Mouse (Mus musculus) hindbrain, embryonic 16.5 days (tissue): ENCODE data around the gene Fam92b. TPM values are rescaled to one million over a fixed set of nuclear protein-coding genes. Genes with fewer than 3 reads are reported as not detected.

Experiments
- ATAC-seq: fragments of 200-750 bp; cut with Nextera tagmentation; 2 replicates; pipeline ENCODE4 v1.8.0; 2017; ENCODE audit warnings: moderate TSS enrichment, moderate library complexity
- H3K27ac ChIP-seq: fragments of 300-500 bp; sonication (generic); 2 replicates; pipeline ENCODE4 v1.5.1; 2014; ENCODE audit warnings: low read depth, mild to moderate bottlenecking, control low read depth, low read length, moderate library complexity
- H3K27me3 ChIP-seq: fragments of 300-500 bp; sonication (generic); replicated peaks from 2 replicates; pipeline ENCODE4 v1.6.1; 2014; ENCODE audit warnings: low read length; ENCODE audit not compliant: control insufficient read depth, insufficient read depth
- H3K36me3 ChIP-seq: fragments of 300-500 bp; sonication (generic); 2 replicates; pipeline ENCODE4 v1.6.1; 2014; ENCODE audit warnings: mild to moderate bottlenecking, low read length, moderate library complexity, mixed read lengths; ENCODE audit not compliant: control insufficient read depth, insufficient read depth
- H3K4me1 ChIP-seq: fragments of 300-500 bp; sonication (generic); 2 replicates; pipeline ENCODE4 v1.6.1; 2014; ENCODE audit warnings: low read depth, low read length; ENCODE audit not compliant: control insufficient read depth, insufficient read depth
- H3K4me2 ChIP-seq: fragments of 300-500 bp; sonication (generic); 2 replicates; pipeline ENCODE4 v1.6.1; 2014; ENCODE audit warnings: mild to moderate bottlenecking, low read length, control low read depth, moderate library complexity
- H3K4me3 ChIP-seq: fragments of 300-500 bp; sonication (generic); 2 replicates; pipeline ENCODE4 v1.5.1; 2014; ENCODE audit warnings: mild to moderate bottlenecking, low read length, control low read depth, moderate library complexity
- H3K9ac ChIP-seq: fragments of 300-500 bp; sonication (generic); 2 replicates; pipeline ENCODE4 v1.6.1; 2014; ENCODE audit warnings: low read depth, mild to moderate bottlenecking, control low read depth, low read length, moderate library complexity
- H3K9me3 ChIP-seq: fragments of 300-500 bp; sonication (generic); 2 replicates; pipeline ENCODE4 v1.6.1; 2014; ENCODE audit warnings: mild to moderate bottlenecking, low read length, moderate library complexity; ENCODE audit not compliant: control insufficient read depth
- WGBS: fragments of 180-500 bp; shearing (Covaris S2); extraction: QIAGEN DNeasy Blood & Tissue Kit; methylation state at CpG from one replicate; pipeline ENCODE4 v1.1.7; 2014; 5-methylcytosine and 5-hydroxymethylcytosine counted together
- polyA plus RNA-seq: library from polyadenylated mRNA; unstranded; fragments of >200 nt; fragmentation: Nextera tagmentation; extraction: Ambion mirVana; gene quantifications from 2 replicates; pipeline ENCODE4 v1.2.1, GENCODE M21; 2015

Gene Fam92b
- polyA plus RNA-seq, 1 experiment from 2014 or later: 1.8 TPM

DNA sequence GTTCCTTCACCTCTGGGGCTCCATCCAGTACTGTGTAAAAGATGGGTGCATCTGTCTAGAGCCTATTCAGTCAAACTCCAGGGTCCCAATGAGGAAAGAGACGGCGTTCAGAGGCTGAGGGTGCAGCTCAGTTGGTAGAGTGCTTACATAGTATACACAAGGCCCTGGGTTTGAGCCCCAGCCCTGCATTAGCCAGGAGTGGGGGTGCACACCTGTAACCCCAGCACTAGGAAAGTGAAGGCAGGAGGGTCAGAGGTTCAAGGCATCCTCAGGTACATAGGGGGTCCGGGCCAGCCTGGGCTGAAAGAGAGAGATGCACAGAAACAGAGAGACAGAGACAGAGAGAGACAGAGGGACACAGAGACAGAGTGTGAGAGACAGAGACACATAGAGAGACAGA is 36.0 kb upstream of the Fam92b start:
- Histone ChIP-seq H3K4me2 (no peak overlapping the region), H3K27ac (no peak overlapping the region), H3K27me3 (no peaks in the 10 kb centered on the region), H3K9me3 (no peaks in the 10 kb centered on the region), H3K4me3 (no peak overlapping the region), H3K4me1 (peaks cover 20% of the 10 kb centered on the region), H3K36me3 (no peaks in the 10 kb centered on the region), H3K9ac (no peak overlapping the region)
- ATAC-seq: no peak
- WGBS: 98% methylated on average over 3 of the region's 3 CpGs

DNA sequence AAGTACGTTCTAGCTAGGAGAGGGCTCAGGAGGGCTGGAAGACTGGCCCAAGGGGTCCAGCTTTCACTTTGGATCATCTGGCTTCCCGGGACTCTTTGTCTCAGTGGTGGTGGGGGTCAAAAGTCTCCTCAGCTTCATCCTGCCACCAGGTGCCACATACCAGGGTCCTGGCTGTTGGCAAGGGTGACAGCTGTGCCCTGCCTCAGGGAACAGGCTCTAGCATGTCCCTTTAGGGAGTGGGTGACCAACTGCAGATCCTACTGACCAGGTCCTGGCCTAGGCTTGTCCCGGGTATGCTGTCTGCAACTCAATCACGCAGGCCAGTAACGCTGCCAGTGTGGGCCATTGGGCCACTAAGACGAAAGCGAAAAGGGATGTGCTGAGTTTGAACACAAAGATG is 35.3 kb upstream of the Fam92b start:
- no peak for ATAC-seq
- Histone ChIP-seq H3K27me3 (no peaks in the 10 kb centered on the region), H3K36me3 (no peaks in the 10 kb centered on the region), H3K4me2 (no peak overlapping the region), H3K9me3 (no peaks in the 10 kb centered on the region), H3K9ac (no peak overlapping the region), H3K27ac (no peak overlapping the region), H3K4me1 (peaks cover 24% of the 10 kb centered on the region), H3K4me3 (no peak overlapping the region)
- WGBS: 82% methylated on average over 7 of the region's 7 CpGs

DNA sequence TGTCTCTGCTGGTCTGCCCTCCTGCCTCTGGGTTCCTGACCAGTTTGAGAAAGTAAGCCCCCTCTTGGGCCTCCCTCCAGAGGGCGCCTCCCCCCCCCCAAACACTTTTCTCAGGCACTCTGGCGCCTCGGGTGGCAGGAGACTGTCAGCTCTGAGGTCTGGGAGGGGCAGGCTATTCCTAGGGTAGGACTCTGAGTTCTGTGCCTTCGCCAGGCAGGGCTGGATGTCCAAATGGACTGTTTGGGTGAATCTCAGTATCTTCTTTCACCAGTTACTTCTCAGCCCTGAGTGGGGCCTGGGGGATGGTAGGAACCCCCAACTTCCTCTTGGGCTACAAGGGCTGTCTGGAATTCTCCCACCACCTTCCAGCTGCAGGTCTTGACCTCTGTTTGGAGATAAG is 34.1 kb upstream of the Fam92b start:
- H3K27me3 ChIP-seq: no peaks in the 10 kb centered on the region
- no peak for ATAC-seq
- no peak overlapping the region for H3K4me3 ChIP-seq
- no peak overlapping the region for H3K27ac ChIP-seq
- no peak overlapping the region for H3K9ac ChIP-seq
- no peak overlapping the region for H3K4me2 ChIP-seq
- 17% methylated on average over 4 of the region's 4 CpGs for WGBS
- H3K9me3 ChIP-seq: no peaks in the 10 kb centered on the region
- no peaks in the 10 kb centered on the region for H3K36me3 ChIP-seq
- H3K4me1 ChIP-seq: peaks cover 16% of the 10 kb centered on the region

DNA sequence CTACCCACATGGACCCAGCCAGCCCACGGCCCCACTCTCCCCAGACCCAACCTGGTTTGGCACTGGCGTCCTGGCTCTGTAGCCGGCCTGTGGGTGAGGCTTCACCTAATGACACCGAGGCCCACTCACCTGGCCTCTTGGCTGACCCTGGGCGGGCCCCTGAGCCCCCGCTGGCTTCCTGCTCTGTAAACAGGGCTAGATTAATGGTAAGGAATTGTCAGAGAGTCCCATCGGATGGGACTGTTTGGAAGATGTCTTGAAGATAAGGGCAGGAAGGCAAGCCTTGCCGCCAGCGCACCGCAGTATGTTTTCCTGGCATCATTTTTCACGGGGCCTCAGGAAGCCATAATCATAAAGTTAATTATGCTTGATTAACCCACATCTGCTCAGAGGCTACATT is 30.8 kb upstream of the Fam92b start:
- no peaks in the 10 kb centered on the region for H3K36me3 ChIP-seq
- H3K9me3 ChIP-seq: no peaks in the 10 kb centered on the region
- H3K4me3 ChIP-seq: no peak overlapping the region
- H3K4me1 ChIP-seq: 0 out of 2 replicates have a peak, but pooled peaks cover 4% of the 10 kb centered on the region
- ATAC-seq: no peak
- no peak overlapping the region for H3K4me2 ChIP-seq
- no peaks in the 10 kb centered on the region for H3K27me3 ChIP-seq
- WGBS: 61% methylated on average over 11 of the region's 11 CpGs
- H3K9ac ChIP-seq: no peak overlapping the region
- no peak overlapping the region for H3K27ac ChIP-seq

DNA sequence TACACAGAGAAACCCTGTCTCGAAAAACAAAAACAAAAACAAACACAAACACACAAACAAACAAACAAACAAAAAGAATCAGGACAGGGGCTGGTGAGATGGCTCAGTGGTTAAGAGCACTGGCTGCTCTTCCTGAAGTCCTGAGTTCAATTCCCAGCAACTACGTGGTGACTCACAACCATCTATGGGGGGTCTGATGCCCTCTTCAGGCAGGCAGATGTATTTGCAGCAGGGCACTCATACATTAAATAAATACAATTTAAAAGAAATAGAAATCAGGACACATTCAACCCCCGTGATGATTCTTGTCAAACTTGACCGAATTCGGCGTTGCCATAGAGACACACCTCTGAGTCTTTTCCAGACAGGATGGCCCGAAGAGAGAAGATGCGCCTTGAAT is 30.1 kb upstream of the Fam92b start:
- Histone ChIP-seq H3K4me1 (0 out of 2 replicates have a peak, but pooled peaks cover 4% of the 10 kb centered on the region), H3K27me3 (no peaks in the 10 kb centered on the region), H3K9ac (no peak overlapping the region), H3K36me3 (no peaks in the 10 kb centered on the region), H3K4me2 (no peak overlapping the region), H3K9me3 (no peaks in the 10 kb centered on the region), H3K4me3 (no peak overlapping the region), H3K27ac (no peak overlapping the region)
- WGBS: 82% methylated on average over 8 of the region's 8 CpGs
- ATAC-seq: no peak

DNA sequence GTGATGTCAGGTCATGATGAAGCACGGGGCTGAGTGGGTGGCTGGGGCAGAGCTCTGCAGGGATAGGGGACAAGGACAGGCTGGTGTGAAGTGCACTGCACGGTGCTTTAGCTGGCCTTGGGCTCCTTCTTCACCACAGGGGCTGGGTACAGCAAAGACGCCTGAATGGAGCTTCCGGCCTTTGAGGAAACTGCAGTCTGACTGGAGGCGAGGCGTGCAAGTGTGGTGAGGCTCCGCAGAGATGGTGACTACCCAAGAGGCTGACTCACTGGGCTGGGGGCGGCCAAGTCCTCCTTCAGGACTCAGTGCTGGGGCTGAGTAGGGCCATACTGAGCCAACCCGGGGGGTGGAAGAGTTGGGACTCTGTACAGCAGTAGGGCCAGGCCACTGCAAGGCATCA is 28.6 kb upstream of the Fam92b start:
- WGBS: 80% methylated on average over 9 of the region's 9 CpGs
- Histone ChIP-seq H3K27ac (no peak overlapping the region), H3K4me3 (no peak overlapping the region), H3K36me3 (no peaks in the 10 kb centered on the region), H3K9ac (no peak overlapping the region), H3K4me1 (0 out of 2 replicates have a peak, but pooled peaks cover 4% of the 10 kb centered on the region), H3K4me2 (no peak overlapping the region), H3K27me3 (no peaks in the 10 kb centered on the region), H3K9me3 (no peaks in the 10 kb centered on the region)
- no peak for ATAC-seq

DNA sequence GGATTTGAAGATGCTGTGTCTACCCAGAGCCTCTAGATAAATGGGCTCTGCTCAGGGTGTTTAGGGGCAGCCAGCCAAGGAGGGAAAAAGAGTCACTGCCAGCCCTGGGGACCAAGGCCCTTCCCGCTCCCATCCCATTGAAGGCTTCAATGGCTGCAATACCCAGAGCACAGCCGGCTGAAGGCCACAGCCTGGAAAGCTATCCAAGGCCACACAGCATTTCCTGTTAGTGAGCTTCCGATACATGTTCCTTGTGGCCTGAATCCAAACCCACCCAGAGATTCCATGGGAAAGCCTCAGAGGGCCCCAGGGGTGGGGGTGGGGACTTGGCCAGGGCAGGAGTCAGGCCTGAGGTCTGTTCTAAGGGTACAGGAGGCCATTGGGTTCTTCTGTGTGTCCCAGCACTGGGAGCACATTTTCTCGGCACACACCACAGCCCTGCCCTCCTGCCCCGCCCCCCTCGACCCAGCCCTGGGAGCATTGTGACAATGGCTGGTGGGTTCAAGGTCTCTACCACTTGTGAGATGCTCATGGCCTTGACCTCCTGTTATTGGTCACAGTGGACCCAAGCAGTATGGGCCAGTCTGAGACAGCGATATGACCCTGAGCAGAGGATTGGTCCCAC is 27.6 kb upstream of the Fam92b start:
- ATAC-seq: peak; percentile 56; the same call in 1 of the 2 replicates
- Histone ChIP-seq H3K4me1 (0 out of 2 replicates have a peak, but pooled peaks cover 4% of the 10 kb centered on the region), H3K27me3 (no peaks in the 10 kb centered on the region), H3K36me3 (no peaks in the 10 kb centered on the region), H3K9me3 (0 out of 2 replicates have a peak, but pooled peaks cover 3% of the 10 kb centered on the region), H3K27ac (no peak overlapping the region), H3K4me2 (no peak overlapping the region), H3K9ac (no peak overlapping the region), H3K4me3 (no peak overlapping the region)
- 65% methylated on average over 7 of the region's 7 CpGs for WGBS

DNA sequence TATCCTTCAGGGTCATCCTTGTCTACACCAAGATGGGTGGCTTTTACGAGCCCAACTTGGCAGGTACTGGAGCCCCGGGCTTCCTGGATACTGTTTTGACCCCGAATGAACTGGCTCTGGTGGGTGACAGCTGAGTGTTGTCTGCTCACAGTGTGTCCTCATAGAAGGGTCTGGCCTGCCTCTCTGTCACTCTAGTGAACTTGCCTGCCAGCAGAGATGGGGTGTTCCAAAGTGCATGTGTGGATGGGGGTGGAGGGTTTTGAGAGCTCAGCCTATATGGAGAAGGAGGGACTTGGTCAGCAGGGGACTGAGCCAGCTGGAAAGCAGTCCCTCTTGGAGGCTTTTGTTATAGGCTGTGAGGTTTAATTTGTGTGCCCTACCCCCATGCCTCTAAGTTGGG is 25.3 kb upstream of the Fam92b start:
- Histone ChIP-seq H3K36me3 (no peaks in the 10 kb centered on the region), H3K9ac (no peak overlapping the region), H3K27me3 (no peaks in the 10 kb centered on the region), H3K27ac (no peak overlapping the region), H3K4me2 (no peak overlapping the region), H3K4me3 (no peak overlapping the region), H3K4me1 (no peaks in the 10 kb centered on the region), H3K9me3 (0 out of 2 replicates have a peak, but pooled peaks cover 7% of the 10 kb centered on the region)
- ATAC-seq: no peak
- WGBS: 74% methylated on average over 3 of the region's 3 CpGs

DNA sequence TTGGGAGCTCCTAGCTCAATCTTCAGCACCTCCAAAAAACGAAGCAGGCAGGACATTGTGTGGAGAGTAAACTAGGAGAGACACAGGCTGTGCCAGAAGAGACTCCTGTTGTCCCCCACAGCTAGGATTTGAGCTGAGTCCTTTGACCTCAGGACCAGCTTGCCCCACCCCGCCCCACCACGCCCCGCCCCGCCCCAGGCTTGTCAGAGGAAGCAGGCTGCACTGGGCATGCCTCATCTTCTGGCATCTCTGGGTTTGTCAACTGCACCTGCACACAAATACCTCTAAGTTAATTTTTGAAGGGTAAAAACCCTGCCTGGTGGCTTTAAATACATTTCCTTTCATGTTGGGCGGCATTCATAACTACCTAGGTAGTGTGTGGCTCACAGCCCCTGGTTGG is 24.1 kb upstream of the Fam92b start:
- H3K9me3 ChIP-seq: 0 out of 2 replicates have a peak, but pooled peaks cover 7% of the 10 kb centered on the region
- 89% methylated on average over 6 of the region's 6 CpGs for WGBS
- H3K4me3 ChIP-seq: no peak overlapping the region
- no peak overlapping the region for H3K4me2 ChIP-seq
- H3K36me3 ChIP-seq: no peaks in the 10 kb centered on the region
- H3K9ac ChIP-seq: no peak overlapping the region
- H3K4me1 ChIP-seq: no peaks in the 10 kb centered on the region
- H3K27me3 ChIP-seq: no peaks in the 10 kb centered on the region
- ATAC-seq: no peak
- no peak overlapping the region for H3K27ac ChIP-seq
